Mouse (Mus musculus) CD4-positive helper T cell, adult 2 months (primary cell): ENCODE measurements around the gene Rad17.
A peak's percentile ranks its signal among the peaks of the same experiment; 100 is the strongest.

Source experiments
- DNase-seq: peaks from one replicate; pipeline ENCODE4 v3.0.0-alpha.2; 2012; ENCODE audit warnings: low read depth, missing footprints, low spot score

The Rad17 gene

GRCm38 (mm10) chr13:100650550-100651438 is at the start of gene Rad17, which contains the start of gene Ak6:
TSS of gene Rad17 (minus strand) at chr13:100651051.
TSS of gene Ak6 (plus strand) at chr13:100650979.
- peak; percentile 96 for DNase-seq

GRCm38 (mm10) chr13:100698866-100699265 is 48.0 kb upstream of the Rad17 start:
- DNase-seq: no peak

GRCm38 (mm10) chr13:100697541-100697940 is 46.7 kb upstream of the Rad17 start:
- DNase-seq: no peak

DNA sequence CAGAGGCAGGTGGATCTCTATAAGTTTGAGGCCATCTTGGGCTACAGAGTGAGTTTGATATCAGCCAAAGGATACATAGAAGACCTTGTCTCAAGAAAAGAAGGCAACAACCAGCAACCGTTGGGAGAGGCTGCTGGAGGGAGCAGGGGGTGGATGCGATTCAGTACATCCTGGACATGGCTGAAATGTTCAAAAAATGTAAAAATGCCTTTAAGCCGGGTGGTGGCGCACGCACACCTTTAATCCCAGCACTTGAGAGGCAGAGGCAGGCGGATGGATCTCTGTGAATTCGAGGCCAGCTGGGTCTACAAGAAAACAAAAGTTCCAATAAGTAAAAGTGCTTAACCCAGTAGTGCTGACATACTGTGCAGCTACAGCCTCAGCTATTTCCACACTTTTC is 36.7 kb upstream of the Rad17 start:
- DNase-seq: no peak

- DNase-seq: peak; percentile 30
Measured at GRCm38 (mm10) chr13:100684355-100684754, 33.5 kb upstream of the Rad17 start.

DNA sequence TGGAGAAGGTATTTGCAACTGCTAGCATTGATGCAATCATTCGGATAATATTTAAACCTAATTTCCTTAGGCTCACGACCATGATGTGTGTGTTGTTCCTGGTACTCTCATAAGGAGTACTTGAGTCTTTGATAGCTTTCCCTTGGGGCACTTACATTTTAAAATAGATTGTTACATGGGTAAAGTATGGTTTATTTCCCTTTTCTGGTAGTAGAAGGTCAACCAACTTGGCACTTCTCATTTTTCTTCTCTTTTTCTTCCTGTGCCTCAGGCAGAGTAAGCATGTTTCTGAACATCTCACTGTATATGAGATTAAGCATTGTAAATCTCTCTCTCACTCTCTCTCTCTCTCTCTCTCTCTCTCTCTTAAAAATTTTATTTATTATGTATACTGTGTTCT is 32.0 kb upstream of the Rad17 start:
- DNase-seq: no peak

DNA sequence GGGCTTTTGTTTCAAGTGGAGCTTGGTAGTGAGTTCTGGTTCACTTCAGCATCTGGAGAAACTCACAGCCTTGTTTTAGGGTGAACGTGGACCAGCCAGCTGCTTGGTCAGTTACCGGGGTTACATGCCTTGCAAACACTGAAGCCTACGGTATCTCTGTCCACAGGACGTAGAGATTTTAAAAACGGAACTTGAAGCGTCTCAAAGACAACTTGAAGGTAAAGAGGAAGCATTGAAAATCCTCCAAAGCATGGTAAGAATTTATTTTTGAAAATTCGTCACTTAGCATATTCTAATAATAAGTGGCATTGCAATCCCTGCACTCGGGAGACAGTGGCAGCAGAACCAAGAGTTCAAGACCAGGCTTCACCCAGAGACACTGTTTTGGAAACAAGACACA is 30.8 kb upstream of the Rad17 start:
- DNase-seq: no peak

DNA sequence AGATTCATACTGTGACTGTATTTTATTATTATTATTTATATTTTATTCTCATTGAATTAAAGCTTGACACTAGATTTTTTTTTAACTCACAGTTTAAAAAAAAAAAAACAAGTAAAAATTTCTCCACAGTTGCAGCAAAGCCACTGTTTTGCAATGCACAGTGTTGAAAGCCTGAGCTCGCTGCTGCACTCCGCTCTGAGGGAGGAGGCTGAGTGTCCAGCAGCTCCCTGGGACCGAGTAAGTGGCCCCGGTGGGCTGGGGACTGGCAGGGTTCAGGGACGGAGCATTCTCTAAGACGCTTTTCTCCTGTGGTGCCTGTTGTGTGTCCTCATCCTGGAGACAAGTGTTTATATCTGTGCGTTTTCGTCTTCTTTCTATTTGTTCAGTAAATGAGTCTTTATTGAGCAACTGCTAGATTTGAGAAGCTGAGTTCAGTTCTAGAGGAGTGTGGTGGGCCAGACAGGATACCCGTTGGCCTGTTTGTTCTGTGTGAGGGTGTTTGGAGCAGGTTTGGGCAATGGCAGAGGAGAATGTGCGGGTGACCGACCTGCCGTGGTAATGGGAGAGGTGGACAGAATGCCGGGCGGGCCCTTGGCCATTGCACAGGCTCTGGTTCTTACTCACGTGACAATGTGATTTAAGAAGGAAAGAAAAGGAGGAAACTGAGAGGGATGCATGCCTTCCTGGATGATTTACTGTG is 25.2 kb upstream of the Rad17 start:
- no peak for DNase-seq

DNA sequence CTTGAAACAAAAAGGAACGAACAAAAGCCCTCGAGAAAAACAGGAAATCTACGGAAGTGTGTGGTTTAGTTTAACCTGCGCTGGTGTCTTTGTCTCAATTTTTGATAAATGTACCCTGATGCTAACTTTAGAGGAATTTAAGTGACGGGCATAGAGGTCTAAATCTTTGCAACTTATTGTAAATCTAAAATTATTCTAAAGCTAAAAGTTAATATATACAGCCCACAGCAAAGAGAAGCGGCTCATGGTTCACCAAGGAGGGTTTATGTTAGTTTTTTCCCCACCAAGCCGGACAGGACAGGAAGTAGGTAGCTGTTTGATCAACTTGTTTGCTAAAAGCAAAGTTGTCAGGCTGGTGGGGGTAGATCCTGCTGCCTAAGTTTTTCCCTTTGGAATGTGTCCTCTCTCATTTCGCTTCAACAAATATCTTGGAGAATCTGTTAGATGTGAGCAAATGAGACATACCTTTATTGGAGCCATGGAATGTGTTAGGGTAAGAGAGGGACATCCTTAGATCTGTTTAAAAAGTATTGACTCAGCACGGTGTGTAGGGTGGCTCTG is 19.4 kb upstream of the Rad17 start:
- peak; percentile 39 for DNase-seq

GRCm38 (mm10) chr13:100669291-100670022 is 18.6 kb upstream of the Rad17 start, which contains the start of gene Ccdc125:
TSS of gene Ccdc125 (plus strand) at chr13:100669717.
- peak; percentile 61 for DNase-seq

GRCm38 (mm10) chr13:100659864-100660456 is 9.1 kb upstream of the Rad17 start:
- DNase-seq: peak; percentile 65

DNA sequence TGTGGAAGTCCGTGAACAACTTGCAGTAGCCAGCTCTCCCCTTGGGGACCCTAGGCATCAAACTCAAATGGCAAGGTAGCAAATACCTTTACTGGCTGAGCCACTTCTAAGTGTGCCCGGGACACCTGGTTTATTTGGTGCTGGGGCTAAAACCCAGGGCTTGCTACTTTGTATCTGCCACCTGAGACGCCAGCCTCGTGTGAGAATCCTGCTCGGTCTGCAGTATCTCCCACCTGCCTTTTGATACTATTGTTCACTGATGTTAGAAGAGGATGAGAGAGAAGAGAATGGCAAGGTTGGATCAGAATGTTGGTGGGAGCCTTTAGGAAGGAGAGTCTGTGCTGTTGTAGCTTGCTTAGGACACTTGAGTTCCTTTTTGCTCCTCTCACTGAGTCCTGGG is 7.2 kb upstream of the Rad17 start:
- no peak for DNase-seq

DNA sequence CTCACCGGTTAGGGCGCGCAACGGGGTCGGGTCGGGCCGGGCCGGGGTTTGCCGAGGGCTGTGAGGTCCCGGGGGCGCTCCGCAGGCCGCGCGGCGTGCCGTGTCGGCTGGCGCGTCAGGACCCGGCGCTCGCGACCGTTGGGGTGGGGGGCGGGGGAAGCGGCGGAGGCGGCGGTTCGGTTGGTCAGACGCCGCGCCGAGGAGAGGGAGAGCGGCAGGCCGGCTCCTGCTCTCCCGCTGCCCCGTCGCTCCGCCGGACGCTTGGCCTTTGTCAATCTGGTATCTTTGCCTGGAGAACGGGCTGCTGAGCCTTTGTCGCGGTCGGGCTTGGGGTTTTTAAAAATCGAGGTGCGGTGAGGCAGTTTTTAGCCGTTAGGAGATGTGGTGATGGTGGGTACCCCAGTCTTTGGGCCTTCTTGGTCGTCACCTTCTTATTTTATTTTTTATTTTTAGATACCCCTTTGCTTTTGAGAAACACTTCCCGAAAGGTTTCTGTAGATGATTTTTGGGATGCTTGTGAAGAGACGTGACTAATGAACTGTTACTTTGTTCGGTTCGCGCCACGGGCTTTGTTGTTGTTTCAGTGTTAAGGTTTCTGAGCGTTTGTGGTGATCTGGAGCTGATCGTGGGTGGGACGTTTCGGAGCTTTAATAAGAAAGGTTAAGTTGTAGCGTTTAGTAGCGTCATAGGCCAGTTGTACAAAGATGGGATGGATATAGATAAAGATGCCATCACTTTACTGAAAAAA is 762 bp upstream of the Rad17 start, which contains the start of gene Taf9:
Gene Taf9 (plus strand): TSS at position 141 of the 748 bp plus-strand sequence.
- peak; percentile 33 for DNase-seq

GRCm38 (mm10) chr13:100648223-100648622 is 2.6 kb downstream of the Rad17 start:
- DNase-seq: no peak

GRCm38 (mm10) chr13:100642471-100643209 is 8.2 kb downstream of the Rad17 start:
- DNase-seq: no peak

- no peak for DNase-seq
Measured at GRCm38 (mm10) chr13:100634106-100634691, 16.7 kb downstream of the Rad17 start.

- DNase-seq: no peak
Measured at GRCm38 (mm10) chr13:100622241-100622640, 28.6 kb downstream of the Rad17 start.

- DNase-seq: no peak
Measured at GRCm38 (mm10) chr13:100617583-100617982, 33.3 kb downstream of the Rad17 start.
